Mouse (Mus musculus) effector memory CD4-positive, alpha-beta T cell, adult 5 months (primary cell): ENCODE results near the gene Acss2. TPM values are rescaled to one million over a fixed set of nuclear protein-coding genes. Genes with fewer than 3 reads are reported as not detected.

ENCODE experiments used
- polyA plus RNA-seq: library from polyadenylated mRNA; unstranded; fragments of 100-300 nt; shearing (Covaris generic); gene quantifications from one replicate; pipeline ENCODE4 v1.2.1, GENCODE M21; 2017

The Acss2 gene
- polyA plus RNA-seq = 65.3 TPM

GRCm38 (mm10) chr2:155517455-155518423, at the start of gene Acss2, which contains the start of gene Ggt7:
Acss2 (plus strand) TSS chr2:155517948.
Ggt7 (minus strand) TSS chr2:155518237.

DNA sequence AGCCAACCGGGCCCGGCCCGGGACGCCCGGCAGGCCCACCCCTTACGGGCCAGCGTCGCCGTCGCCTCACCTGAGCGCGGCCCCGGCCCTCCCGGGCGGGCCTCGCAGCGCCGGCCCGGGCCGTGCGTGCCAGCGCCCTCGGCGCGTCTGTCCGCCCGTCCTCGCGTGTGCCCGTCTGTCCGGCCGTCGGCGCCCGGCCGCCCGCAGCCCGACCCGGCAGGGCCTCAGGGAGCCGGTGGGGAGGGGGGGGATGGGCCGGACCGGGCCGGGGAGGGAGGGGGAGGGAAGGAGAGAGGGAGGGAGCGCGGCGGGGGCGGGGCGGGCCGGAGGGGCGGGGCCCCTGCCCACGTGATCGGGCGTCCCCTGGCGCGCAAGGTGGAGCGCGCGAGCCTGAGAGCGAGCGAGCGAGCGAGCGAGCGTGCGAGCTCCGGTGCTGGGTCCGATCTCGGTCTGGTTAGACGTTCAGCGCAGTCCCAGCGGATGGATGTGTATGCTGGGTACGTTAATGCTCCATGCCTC, 44.1 kb upstream of the Acss2 start, which contains the start of gene Ncoa6:
Gene Ncoa6 (minus strand): TSS at position 325 of the 519 bp plus-strand sequence.

DNA sequence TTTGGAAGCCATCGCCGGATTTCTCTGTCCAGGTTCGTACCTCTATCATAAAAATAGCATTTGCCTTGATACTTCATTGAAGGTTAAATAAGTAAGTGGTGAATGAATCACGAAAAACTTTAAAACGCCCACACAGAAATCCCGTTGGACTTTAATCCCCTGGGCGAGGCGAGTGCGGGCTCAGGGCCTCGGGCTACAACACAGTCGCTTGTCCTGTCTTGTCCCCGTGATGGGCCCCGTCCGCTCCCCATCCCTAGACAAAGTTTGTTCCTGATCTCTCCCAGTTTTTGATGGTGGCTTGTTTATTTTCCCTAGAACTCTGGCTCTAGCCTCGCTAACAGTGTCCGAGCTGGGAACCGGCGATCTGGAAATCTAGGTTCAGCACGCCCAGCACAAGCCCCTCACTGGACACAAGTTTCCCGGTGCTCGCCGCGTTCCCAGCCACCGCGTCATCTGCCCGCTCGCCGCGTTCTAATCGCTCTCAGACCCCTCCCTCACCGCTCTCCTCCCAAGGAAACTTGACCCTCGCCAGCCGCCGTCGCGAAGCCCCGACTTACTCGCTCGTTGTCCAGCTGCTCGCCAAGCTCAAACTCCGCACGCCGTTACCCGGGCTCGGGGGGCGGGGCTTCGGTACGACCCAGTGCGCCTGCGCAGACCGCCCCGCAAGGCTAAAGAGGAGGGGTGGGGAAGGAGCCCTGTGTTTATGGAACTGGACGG, 74.5 kb downstream of the Acss2 start, which contains the start of gene Gss:
Gene Gss (minus strand): TSS at position 674 of the 717 bp plus-strand sequence.

DNA sequence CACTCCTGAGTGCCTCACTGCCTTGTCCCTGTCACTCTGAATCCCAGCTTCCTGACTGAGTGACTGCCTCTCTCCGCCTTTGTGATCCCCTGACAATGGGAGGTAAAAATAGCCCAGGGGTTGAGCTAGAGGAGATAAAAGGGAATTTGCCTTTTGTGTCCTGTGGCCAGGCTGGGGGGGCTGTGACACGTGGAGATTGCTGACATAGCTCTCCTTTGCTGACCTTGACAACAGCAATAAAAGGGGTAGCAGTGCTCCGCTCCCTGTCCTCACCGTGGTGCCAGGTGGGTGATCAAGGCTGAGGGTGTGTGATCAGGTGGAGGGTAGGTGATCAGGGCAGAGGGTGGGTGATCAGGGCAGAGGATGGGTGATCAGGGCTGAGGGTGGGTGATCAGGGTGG, 93.2 kb downstream of the Acss2 start, which contains the start of gene Myh7b:
Gene Myh7b (plus strand): TSS at position 235 of the 400 bp plus-strand sequence.

Other genes starting within 250 kb of the Acss2 start
- 76.1 TPM for gene Map1lc3a, start 241.7 kb upstream of the Acss2 start, polyA plus RNA-seq
- gene Pigu, start 160.5 kb upstream of the Acss2 start, polyA plus RNA-seq = 30.7 TPM
- 56.3 TPM for gene Trp53inp2, start 136.9 kb upstream of the Acss2 start, polyA plus RNA-seq
- 32.0 TPM for gene Ncoa6, start 44.1 kb upstream of the Acss2 start, polyA plus RNA-seq
- 6.4 TPM for gene Ggt7, start 289 bp downstream of the Acss2 start, polyA plus RNA-seq
- gene Gss, start 74.9 kb downstream of the Acss2 start, polyA plus RNA-seq = 16.2 TPM
- gene Myh7b, start 93.3 kb downstream of the Acss2 start, polyA plus RNA-seq = not detected
- 149 TPM for gene Trpc4ap, start 174.4 kb downstream of the Acss2 start, polyA plus RNA-seq
- gene Edem2, start 211.5 kb downstream of the Acss2 start, polyA plus RNA-seq = 46.7 TPM
- not detected for gene Gm17581, start 217.9 kb downstream of the Acss2 start, polyA plus RNA-seq
- gene Procr, start 233.2 kb downstream of the Acss2 start, polyA plus RNA-seq = not detected